Mouse (Mus musculus) cortical plate, adult 2 months (tissue): ENCODE data around the gene Nova1.

Experiments
- CTCF ChIP-seq: fragments of 200-500 bp; IDR thresholded peaks from 2 replicates; pipeline ENCODE4 v1.5.1; 2011; ENCODE audit warnings: mild to moderate bottlenecking, control low read depth, low read length; ENCODE audit not compliant: insufficient read depth; ENCODE audit errors: extremely low read depth
- POLR2A ChIP-seq: fragments of 200-500 bp; IDR thresholded peaks from 2 replicates; pipeline ENCODE4 v1.6.1; 2011; ENCODE audit warnings: mild to moderate bottlenecking, low read length, control low read depth; ENCODE audit not compliant: insufficient read depth; ENCODE audit errors: extremely low read depth

- no peak for TF ChIP-seq CTCF
- no peak for TF ChIP-seq POLR2A
These were observed 64.3 kb downstream of the Nova1 start for GRCm38 (mm10) chr12:46754325-46754848.
